Mouse (Mus musculus): Measurements from ENCODE around the gene Tsen34. TPM values are rescaled to one million over a fixed set of nuclear protein-coding genes. Genes with fewer than 3 reads are reported as not detected.
"Not testable (repeated sequence)": the region's sequence is repeated elsewhere in the genome, so short reads cannot be mapped to it uniquely, and the experiment has no call there.

The Tsen34 gene
- total and polyA plus RNA-seq, 2 experiments from 2014 or later: 259 to 291 TPM

GRCm38 (mm10) chr7:3685400-3686187 lies 7.1 kb upstream of the Tsen34 start:
- Histone ChIP-seq H3K9ac (no peak overlapping the region), H3K27ac (ENCODE audit: low read depth, low read length) (peak overlapping the region; percentile 71; the same call in 1 of the 2 replicates), H3K4me3 (ENCODE audit: low read depth, low read length) (no peak overlapping the region), H3K4me2 (ENCODE audit: low read depth) (no peak overlapping the region), H3K36me3 (ENCODE audit: insufficient read depth) (peaks cover 50% of the 10 kb centered on the region), H3K27me3 (ENCODE audit: insufficient read depth, low read length) (no peaks in the 10 kb centered on the region), H3K9me3 (ENCODE audit: low read length) (no peaks in the 10 kb centered on the region), H3K4me1 (ENCODE audit: insufficient read depth) (no peaks in the 10 kb centered on the region)
- DNase-seq: no peak
- TF ChIP-seq CTCF (IDR thresholded peaks at IDR 0.05; ENCODE audit: low read depth): no peak
- WGBS: 83% methylated on average over 30 of the region's 31 CpGs
- ATAC-seq: no peak

- Histone ChIP-seq H3K27me3 (ENCODE audit: insufficient read depth, low read length) (no peaks in the 10 kb centered on the region), H3K4me1 (ENCODE audit: insufficient read depth) (peaks cover 12% of the 10 kb centered on the region; the same call in 1 of the 2 replicates), H3K9me3 (ENCODE audit: low read length) (no peaks in the 10 kb centered on the region), H3K4me3 (ENCODE audit: low read depth, low read length) (peak overlapping the region; percentile 56), H3K36me3 (ENCODE audit: insufficient read depth) (peaks cover 20% of the 10 kb centered on the region), H3K9ac (peak overlapping the region; percentile 73), H3K4me2 (ENCODE audit: low read depth) (peak overlapping the region; percentile 79), H3K27ac (ENCODE audit: low read depth, low read length) (0 out of 2 replicates have a peak overlapping the region, but pooled peaks have one; percentile 84)
- TF ChIP-seq CTCF (IDR thresholded peaks at IDR 0.05; ENCODE audit: low read depth): no peak
- WGBS: 34% methylated on average over 3 of the region's 3 CpGs
- DNase-seq (no peak), ATAC-seq (no peak)
These were observed 744 bp upstream of the Tsen34 start for GRCm38 (mm10) chr7:3691919-3692318.

GRCm38 (mm10) chr7:3692987-3693808 lies 535 bp downstream of the Tsen34 start, which contains the start of gene Mboat7:
Mboat7 (minus strand) TSS chr7:3693523.
- Histone ChIP-seq H3K9ac (peak within 1 kb of the TSS; percentile 73), H3K4me3 (ENCODE audit: low read depth, low read length) (peak within 1 kb of the TSS; percentile 56), H3K36me3 (ENCODE audit: insufficient read depth) (peaks cover 22% of the 10 kb centered on the region), H3K27me3 (ENCODE audit: insufficient read depth, low read length) (no peaks in the 10 kb centered on the region), H3K27ac (ENCODE audit: low read depth, low read length) (peak within 1 kb of the TSS; percentile 84), H3K4me2 (ENCODE audit: low read depth) (peak within 1 kb of the TSS; percentile 79), H3K9me3 (ENCODE audit: low read length) (no peaks in the 10 kb centered on the region), H3K4me1 (ENCODE audit: insufficient read depth) (peaks cover 12% of the 10 kb centered on the region; the same call in 1 of the 2 replicates)
- peak; percentile 99 for DNase-seq
- TF ChIP-seq CTCF (IDR thresholded peaks at IDR 0.05; ENCODE audit: low read depth): no peak
- peak; percentile 93 for ATAC-seq
- WGBS: 1% methylated on average over 55 of the region's 55 CpGs

GRCm38 (mm10) chr7:3693809-3694075 lies 1.1 kb downstream of the Tsen34 start:
- peak overlapping the region; percentile 56 for H3K4me3 ChIP-seq (ENCODE audit: low read depth, low read length)
- peaks cover 22% of the 10 kb centered on the region; the same call in 1 of the 2 replicates for H3K36me3 ChIP-seq (ENCODE audit: insufficient read depth)
- H3K9ac ChIP-seq: peak overlapping the region; percentile 73
- H3K9me3 ChIP-seq (ENCODE audit: low read length): no peaks in the 10 kb centered on the region
- WGBS: under 1% methylated on average over 18 of the region's 18 CpGs
- DNase-seq (peak; percentile 84), ATAC-seq (peak; percentile 23)
- H3K27me3 ChIP-seq (ENCODE audit: insufficient read depth, low read length): no peaks in the 10 kb centered on the region
- TF ChIP-seq CTCF (IDR thresholded peaks at IDR 0.05; ENCODE audit: low read depth): no peak
- H3K27ac ChIP-seq (ENCODE audit: low read depth, low read length): peak overlapping the region; percentile 84
- peak overlapping the region; percentile 79 for H3K4me2 ChIP-seq (ENCODE audit: low read depth)
- peaks cover 12% of the 10 kb centered on the region; the same call in 1 of the 2 replicates for H3K4me1 ChIP-seq (ENCODE audit: insufficient read depth)

- H3K4me2 ChIP-seq (ENCODE audit: low read depth): peak overlapping the region; percentile 79
- no peaks in the 10 kb centered on the region for H3K27me3 ChIP-seq (ENCODE audit: insufficient read depth, low read length)
- H3K9ac ChIP-seq: peak overlapping the region; percentile 73
- H3K4me1 ChIP-seq (ENCODE audit: insufficient read depth): peaks cover 12% of the 10 kb centered on the region; the same call in 1 of the 2 replicates
- peaks cover 27% of the 10 kb centered on the region; the same call in 1 of the 2 replicates for H3K36me3 ChIP-seq (ENCODE audit: insufficient read depth)
- under 1% methylated on average over 53 of the region's 55 CpGs for WGBS
- no peak for TF ChIP-seq CTCF (IDR thresholded peaks at IDR 0.05; ENCODE audit: low read depth)
- H3K9me3 ChIP-seq (ENCODE audit: low read length): no peaks in the 10 kb centered on the region
- H3K4me3 ChIP-seq (ENCODE audit: low read depth, low read length): peak overlapping the region; percentile 56
- H3K27ac ChIP-seq (ENCODE audit: low read depth, low read length): peak overlapping the region; percentile 84
- DNase-seq (peak; percentile 85), ATAC-seq (peak; percentile 27)
These were observed 1.6 kb downstream of the Tsen34 start for GRCm38 (mm10) chr7:3694076-3694948.

GRCm38 (mm10) chr7:3694949-3695305 lies 2.3 kb downstream of the Tsen34 start:
- not testable (repeated sequence) for H3K9me3 ChIP-seq (ENCODE audit: low read length); H3K27me3 ChIP-seq (ENCODE audit: insufficient read depth, low read length); ATAC-seq; DNase-seq
- Histone ChIP-seq H3K4me1 (ENCODE audit: insufficient read depth) (peaks cover 12% of the 10 kb centered on the region; the same call in 1 of the 2 replicates), H3K4me3 (ENCODE audit: low read depth, low read length) (peak overlapping the region; percentile 56), H3K4me2 (ENCODE audit: low read depth) (peak overlapping the region; percentile 79), H3K27ac (ENCODE audit: low read depth, low read length) (peak overlapping the region; percentile 84), H3K36me3 (ENCODE audit: insufficient read depth) (peaks cover 25% of the 10 kb centered on the region), H3K9ac (peak overlapping the region; percentile 73)
- WGBS: 7% methylated on average over 9 of the region's 9 CpGs

Data from forebrain, postnatal 0 days (tissue).